Mouse (Mus musculus) midbrain, embryonic 12.5 days (tissue): ENCODE results near the gene Hnrnpu. TPM values are rescaled to one million over a fixed set of nuclear protein-coding genes. Genes with fewer than 3 reads are reported as not detected.
"Not testable (repeated sequence)": the region's sequence is repeated elsewhere in the genome, so short reads cannot be mapped to it uniquely, and the experiment has no call there.

Experiments
- ATAC-seq: fragments of 200-750 bp; cut with Nextera tagmentation; 2 replicates; pipeline ENCODE4 v1.8.0; 2017; ENCODE audit warnings: low read depth, moderate TSS enrichment, moderate library complexity; ENCODE audit not compliant: low FRiP score
- H3K27ac ChIP-seq: fragments of 300-500 bp; sonication (generic); replicated peaks from 2 replicates; pipeline ENCODE4 v1.5.1; 2016; ENCODE audit warnings: mild to moderate bottlenecking
- H3K27me3 ChIP-seq: fragments of 300-500 bp; sonication (generic); 2 replicates; pipeline ENCODE4 v1.6.1; 2016; ENCODE audit warnings: mild to moderate bottlenecking
- H3K36me3 ChIP-seq: fragments of 300-500 bp; sonication (generic); 2 replicates; pipeline ENCODE4 v1.6.1; 2016
- H3K4me1 ChIP-seq: fragments of 300-500 bp; sonication (generic); 2 replicates; pipeline ENCODE4 v1.6.1; 2016
- H3K4me2 ChIP-seq: fragments of 300-500 bp; sonication (generic); replicated peaks from 2 replicates; pipeline ENCODE4 v1.6.1; 2016; ENCODE audit warnings: mild to moderate bottlenecking, moderate library complexity
- H3K4me3 ChIP-seq: fragments of 300-500 bp; sonication (generic); 2 replicates; pipeline ENCODE4 v1.5.1; 2016; ENCODE audit warnings: mild to moderate bottlenecking
- H3K9ac ChIP-seq: fragments of 300-500 bp; sonication (generic); replicated peaks from 2 replicates; pipeline ENCODE4 v1.6.1; 2016; ENCODE audit warnings: mild to moderate bottlenecking, moderate library complexity
- H3K9me3 ChIP-seq: fragments of 300-500 bp; sonication (generic); 2 replicates; pipeline ENCODE4 v1.6.1; 2016; ENCODE audit warnings: mild to moderate bottlenecking
- WGBS: fragments of 180-500 bp; shearing (Covaris S2); methylation state at CpG from one replicate; pipeline ENCODE4 v1.1.7; 2016; 5-methylcytosine and 5-hydroxymethylcytosine counted together
- microRNA-seq: library from miRNA; unstranded; fragments of <30 nt; microRNA quantifications from one replicate; pipeline ENCODE4, GENCODE M21; 2017
- polyA plus RNA-seq: library from polyadenylated mRNA; unstranded; fragments of >200 nt; fragmentation: Nextera tagmentation; extraction: Ambion mirVana; gene quantifications from 2 replicates; pipeline ENCODE4 v1.2.1, GENCODE M21; 2016

The Hnrnpu gene
- polyA plus RNA-seq, 1 experiment from 2014 or later = 896 TPM

DNA sequence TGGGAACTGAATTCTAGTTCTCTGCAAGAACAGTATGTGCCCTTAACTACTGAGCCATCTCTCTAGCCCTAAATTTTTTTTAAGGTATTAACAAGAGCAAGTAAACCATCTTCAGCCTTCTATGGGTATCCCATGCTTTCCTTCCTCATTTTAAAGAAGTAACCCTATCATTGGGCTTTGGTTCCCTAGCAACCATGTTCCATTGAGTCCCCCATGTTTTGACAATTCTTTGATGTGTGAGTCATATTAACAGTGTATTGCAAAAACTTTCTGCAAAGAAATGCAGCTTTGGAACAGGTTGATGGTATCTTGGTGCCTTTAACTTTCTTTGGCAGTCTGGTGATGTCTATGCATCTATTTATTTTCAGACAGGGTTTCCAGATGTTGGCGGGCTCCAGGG lies 43.5 kb downstream of the Hnrnpu start:
- H3K27ac ChIP-seq = no peak overlapping the region
- ATAC-seq = no peak
- 94% methylated on average over 1 of the region's 1 CpGs for WGBS
- no peaks in the 10 kb centered on the region for H3K9me3 ChIP-seq
- no peaks in the 10 kb centered on the region for H3K36me3 ChIP-seq
- H3K4me3 ChIP-seq = no peak overlapping the region
- H3K4me1 ChIP-seq = no peaks in the 10 kb centered on the region
- no peak overlapping the region for H3K9ac ChIP-seq
- H3K27me3 ChIP-seq = no peaks in the 10 kb centered on the region
- H3K4me2 ChIP-seq = no peak overlapping the region

DNA sequence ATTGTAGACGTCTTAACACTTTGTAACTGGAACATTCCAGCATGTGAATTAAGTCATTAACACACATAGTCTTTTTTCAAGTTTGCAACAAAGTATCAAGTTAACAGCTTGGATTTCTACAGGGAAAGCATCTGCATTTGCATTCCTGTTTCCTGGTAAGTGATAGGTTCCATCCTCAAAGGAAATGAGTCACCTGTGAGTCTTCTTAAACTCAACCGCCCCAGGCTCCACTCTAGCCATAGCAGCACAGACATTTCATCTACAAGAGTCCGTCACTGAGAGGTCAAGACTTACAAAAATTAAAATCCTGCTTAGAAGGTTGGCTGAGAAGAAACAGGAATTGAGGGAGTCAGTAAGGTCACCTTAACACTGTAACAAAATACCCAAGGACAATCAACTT lies 45.9 kb downstream of the Hnrnpu start:
- Histone ChIP-seq H3K27ac (no peak overlapping the region), H3K27me3 (no peaks in the 10 kb centered on the region), H3K36me3 (no peaks in the 10 kb centered on the region), H3K9me3 (no peaks in the 10 kb centered on the region), H3K9ac (no peak overlapping the region), H3K4me2 (no peak overlapping the region), H3K4me1 (no peaks in the 10 kb centered on the region), H3K4me3 (no peak overlapping the region)
- WGBS = 87% methylated on average over 3 of the region's 3 CpGs
- ATAC-seq = no peak

DNA sequence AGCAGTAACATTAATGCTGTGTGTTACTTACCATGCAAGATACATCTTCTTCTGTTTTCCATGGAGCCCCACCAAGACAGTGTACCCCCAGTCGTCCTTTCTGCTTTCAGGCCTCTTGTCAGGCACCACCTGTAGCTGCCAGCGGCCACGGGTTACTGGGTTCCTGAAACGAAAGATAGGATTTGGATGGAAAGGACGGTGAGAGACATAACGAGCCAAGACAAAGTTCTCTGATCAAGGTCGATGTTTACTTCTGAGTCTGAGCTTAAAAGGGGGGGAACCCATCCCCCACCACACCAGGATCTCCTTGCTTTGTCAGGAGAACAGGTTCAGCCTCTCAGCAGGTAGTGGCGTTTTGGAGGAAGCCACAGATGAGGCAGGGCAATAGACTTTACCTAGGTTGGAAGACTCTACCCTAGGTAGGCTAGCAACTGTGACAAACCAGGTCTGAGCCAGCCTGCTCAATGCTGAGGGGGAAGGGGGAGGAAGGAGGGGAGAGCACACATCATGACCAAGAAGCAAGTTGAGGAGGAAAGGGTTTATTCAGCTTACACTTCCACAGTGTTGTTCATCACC lies 49.9 kb downstream of the Hnrnpu start:
- ATAC-seq = no peak
- H3K4me3 ChIP-seq = no peak overlapping the region
- WGBS = 62% methylated on average over 8 of the region's 8 CpGs

DNA sequence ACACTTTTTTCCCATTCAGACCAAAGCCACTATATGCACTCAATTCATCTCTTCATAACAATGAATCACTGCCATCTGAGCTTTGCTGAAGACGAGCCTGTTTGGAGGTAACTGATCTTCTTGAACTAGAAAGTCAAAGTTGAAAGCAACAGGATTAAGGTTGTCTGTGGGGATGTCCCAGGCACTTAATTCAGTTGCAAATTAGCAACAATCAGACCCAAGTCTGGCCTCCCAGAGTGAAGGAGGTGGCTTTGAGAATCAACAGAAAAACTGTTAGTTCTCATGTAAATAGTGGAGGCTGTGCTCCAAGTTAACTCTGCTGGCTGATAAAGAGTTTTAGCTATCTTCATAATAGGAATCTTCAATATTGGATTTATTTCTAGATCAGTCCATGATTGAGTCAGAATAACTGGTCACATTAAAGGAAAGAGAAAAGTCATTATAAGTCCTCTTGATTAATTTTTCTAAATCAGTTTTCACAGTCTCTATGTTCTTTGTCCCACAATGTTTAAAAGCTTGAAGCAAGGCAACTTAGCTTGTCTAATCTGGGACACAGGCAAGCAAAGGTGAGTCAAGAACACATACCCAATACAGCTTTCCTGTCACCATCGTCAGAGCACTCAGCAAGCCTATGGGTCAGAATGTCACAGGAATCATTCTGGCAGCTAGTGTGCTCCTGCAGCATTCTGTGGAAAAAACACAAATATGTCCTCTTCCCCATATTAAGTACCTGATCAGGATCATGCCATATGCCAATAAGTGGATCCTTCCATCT lies 53.5 kb downstream of the Hnrnpu start:
- no peaks in the 10 kb centered on the region for H3K4me1 ChIP-seq
- ATAC-seq = no peak
- WGBS = 61% methylated on average over 2 of the region's 2 CpGs
- no peak overlapping the region for H3K4me3 ChIP-seq
- H3K27me3 ChIP-seq = no peaks in the 10 kb centered on the region
- no peak overlapping the region for H3K9ac ChIP-seq
- no peak overlapping the region for H3K27ac ChIP-seq
- H3K9me3 ChIP-seq = no peaks in the 10 kb centered on the region
- no peaks in the 10 kb centered on the region for H3K36me3 ChIP-seq
- no peak overlapping the region for H3K4me2 ChIP-seq

More for the DNA sequence above, 49.9 kb downstream of the Hnrnpu start:
- Histone ChIP-seq H3K9me3 (no peaks in the 10 kb centered on the region), H3K27me3 (no peaks in the 10 kb centered on the region), H3K27ac (no peak overlapping the region), H3K9ac (no peak overlapping the region), H3K36me3 (no peaks in the 10 kb centered on the region), H3K4me2 (no peak overlapping the region), H3K4me1 (no peaks in the 10 kb centered on the region)

DNA sequence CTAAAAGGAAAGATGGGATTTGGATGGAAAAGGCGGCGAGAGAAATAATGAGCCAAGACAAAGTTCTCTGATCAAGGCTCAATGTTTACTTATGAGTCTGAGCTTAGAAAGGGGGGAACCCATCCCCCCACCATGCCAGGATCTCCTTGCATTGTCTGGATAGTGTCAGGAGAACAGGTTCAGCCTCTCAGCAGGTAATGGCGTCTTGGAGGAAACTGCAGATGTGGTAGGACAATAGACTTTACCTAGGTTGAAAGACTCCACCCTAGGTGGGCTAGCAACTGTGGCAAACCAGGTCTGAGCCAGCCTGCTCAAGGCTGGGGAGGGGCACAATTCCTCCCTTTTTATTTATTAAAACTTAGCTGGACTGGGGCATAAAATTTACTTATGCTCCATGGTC lies 54.3 kb downstream of the Hnrnpu start:
- not testable (repeated sequence) for H3K27me3 ChIP-seq, ATAC-seq, H3K4me2 ChIP-seq, H3K36me3 ChIP-seq, H3K9me3 ChIP-seq, H3K27ac ChIP-seq, H3K4me3 ChIP-seq, H3K4me1 ChIP-seq, H3K9ac ChIP-seq
- 84% methylated on average over 3 of the region's 3 CpGs for WGBS

DNA sequence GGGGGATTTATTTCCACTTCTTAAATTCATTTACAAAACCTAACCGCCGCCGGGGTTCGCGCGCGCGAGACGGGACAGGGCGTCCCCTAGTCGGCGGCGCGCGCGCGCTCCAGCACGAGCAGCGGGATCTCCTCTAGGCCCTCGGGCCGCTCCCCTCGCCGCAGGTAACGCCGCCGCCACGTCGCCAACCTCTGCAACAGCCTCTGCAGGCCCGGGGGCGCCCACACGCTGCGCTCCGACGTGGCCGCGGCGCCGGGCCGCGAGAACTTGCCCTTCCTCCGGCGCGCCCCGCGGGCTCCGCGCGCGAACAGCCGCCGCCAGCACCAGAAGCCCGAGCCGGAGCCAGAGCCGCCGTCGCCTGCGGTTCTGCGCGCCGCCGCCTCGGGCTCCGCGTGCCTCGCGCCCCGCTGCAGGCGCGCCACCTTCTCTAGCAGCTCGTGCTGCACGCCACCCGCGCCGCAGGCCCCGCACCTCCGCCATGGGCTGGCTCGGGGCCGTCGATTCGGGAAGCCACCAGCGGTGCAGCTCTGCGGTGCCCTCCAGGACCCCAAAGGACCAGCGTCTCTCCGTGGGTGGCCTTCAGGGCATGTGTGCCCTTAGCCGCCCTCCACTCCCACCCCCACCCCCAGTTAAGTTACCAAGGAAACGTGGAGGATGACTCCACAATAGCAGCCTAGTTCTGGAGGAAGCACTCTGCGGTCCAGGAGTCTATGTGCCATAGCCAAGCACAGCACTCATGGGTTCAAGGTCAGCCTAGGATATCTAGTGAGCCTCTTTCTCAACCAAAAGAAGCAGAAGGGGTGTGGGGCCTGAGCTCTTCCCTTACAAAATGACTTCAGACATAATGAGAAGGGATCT lies 61.3 kb downstream of the Hnrnpu start:
- H3K27ac ChIP-seq = peak overlapping the region; percentile 78
- H3K9me3 ChIP-seq = no peaks in the 10 kb centered on the region
- peak; percentile 89 for ATAC-seq
- WGBS = under 1% methylated on average over 68 of the region's 87 CpGs
- H3K27me3 ChIP-seq = peaks cover 23% of the 10 kb centered on the region
- H3K4me1 ChIP-seq = no peaks in the 10 kb centered on the region
- H3K9ac ChIP-seq = peak overlapping the region; percentile 71
- H3K36me3 ChIP-seq = no peaks in the 10 kb centered on the region
- peak overlapping the region; percentile 68 for H3K4me3 ChIP-seq
- H3K4me2 ChIP-seq = peak overlapping the region; percentile 83

DNA sequence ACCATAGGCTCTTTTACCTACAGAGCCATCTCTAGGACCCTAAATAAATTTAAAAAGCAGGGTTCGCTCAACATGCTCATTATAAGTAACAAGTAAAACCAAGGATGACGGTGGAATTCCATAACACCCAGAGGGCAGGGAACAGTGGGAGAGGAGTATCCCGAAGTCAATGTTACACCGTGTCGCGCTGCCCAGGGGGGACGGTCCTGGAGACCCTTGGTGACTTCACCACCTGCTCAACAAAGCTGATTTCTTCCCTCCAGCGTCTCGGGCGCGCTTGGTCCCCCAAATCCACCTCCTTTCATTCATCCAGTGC lies 61.9 kb downstream of the Hnrnpu start:
- Histone ChIP-seq H3K9ac (peak overlapping the region; percentile 71), H3K27me3 (peaks cover 23% of the 10 kb centered on the region), H3K4me1 (no peaks in the 10 kb centered on the region), H3K4me2 (peak overlapping the region; percentile 83), H3K36me3 (no peaks in the 10 kb centered on the region), H3K27ac (peak overlapping the region; percentile 78), H3K4me3 (peak overlapping the region; percentile 68), H3K9me3 (no peaks in the 10 kb centered on the region)
- peak; percentile 61 for ATAC-seq
- 11% methylated on average over 11 of the region's 11 CpGs for WGBS

DNA sequence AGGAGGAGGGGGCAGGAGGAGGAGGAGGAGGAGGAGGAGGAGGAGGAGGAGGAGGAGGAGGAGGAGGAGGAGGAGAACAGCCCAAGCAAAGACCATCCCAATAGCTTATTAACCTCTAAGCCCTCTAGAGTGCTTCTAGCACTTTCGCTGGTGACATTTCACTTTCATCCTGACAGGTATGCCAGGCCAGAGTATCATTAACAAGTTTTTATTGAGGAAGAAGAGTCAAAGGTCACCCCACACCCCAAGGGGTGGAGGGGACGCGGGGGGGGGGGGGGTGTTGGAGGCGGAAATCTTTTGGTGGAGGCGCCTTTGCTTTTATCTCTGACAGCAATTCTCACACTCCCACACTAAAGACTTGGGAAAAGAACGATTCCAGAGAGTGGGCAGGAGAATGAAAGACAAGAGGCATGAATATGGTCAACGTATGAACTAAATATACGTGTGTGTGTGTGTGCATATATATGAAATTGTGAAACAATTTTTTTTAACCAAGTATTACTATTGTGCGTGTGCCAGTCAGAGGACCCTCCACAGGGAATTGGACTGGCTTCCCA lies 62.3 kb downstream of the Hnrnpu start:
- Histone ChIP-seq H3K4me2 (peak overlapping the region; percentile 83), H3K36me3 (no peaks in the 10 kb centered on the region), H3K27me3 (peaks cover 23% of the 10 kb centered on the region), H3K9ac (peak overlapping the region; percentile 71), H3K4me1 (no peaks in the 10 kb centered on the region), H3K27ac (no peak overlapping the region), H3K9me3 (no peaks in the 10 kb centered on the region), H3K4me3 (peak overlapping the region; percentile 68)
- ATAC-seq = no peak
- WGBS = 62% methylated on average over 9 of the region's 9 CpGs

Small RNAs within 50 kb of the gene (microRNA-seq; reads per million reads assigned to microRNA genes)
- gene Gm27458 = not detected

Other genes starting within 250 kb of the Hnrnpu start
- gene Desi2, start 150.4 kb downstream of the Hnrnpu start, polyA plus RNA-seq = 19.6 and 20.5 TPM in 2 replicates
- 138 and 160 TPM in 2 replicates for gene Cox20, start 18.7 kb downstream of the Hnrnpu start, polyA plus RNA-seq
- 8.4 and 9.0 TPM in 2 replicates for gene Efcab2, start 68.3 kb upstream of the Hnrnpu start, polyA plus RNA-seq
- gene Kif26b, start 191.3 kb upstream of the Hnrnpu start, polyA plus RNA-seq = 7.5 and 8.8 TPM in 2 replicates